Mouse (Mus musculus): Measurements from ENCODE around the gene Hcar2. TPM values are rescaled to one million over a fixed set of nuclear protein-coding genes. Genes with fewer than 3 reads are reported as not detected.

Gene Hcar2
- polyA plus RNA-seq (2015; fragmentation: Nextera tagmentation; extraction: Ambion mirVana): 0.13 TPM in 1 of 2 replicates, not detected in the other

GRCm38 (mm10) chr5:123865365-123865764, at the start of gene Hcar2:
Gene Hcar2, minus strand, starts transcription at chr5:123865499.
- no peak within 1 kb of the TSS for H3K4me2 ChIP-seq
- ATAC-seq (ENCODE audit: low FRiP score): no peak
- H3K4me1 ChIP-seq: no peaks in the 10 kb centered on the region
- H3K4me3 ChIP-seq (replicated peaks): no peak within 1 kb of the TSS
- no peaks in the 10 kb centered on the region for H3K9me3 ChIP-seq (replicated peaks)
- 75% methylated on average over 12 of the region's 12 CpGs for WGBS
- no peaks in the 10 kb centered on the region for H3K27me3 ChIP-seq (replicated peaks)
- H3K9ac ChIP-seq (replicated peaks): no peak within 1 kb of the TSS
- no peak within 1 kb of the TSS for H3K27ac ChIP-seq (replicated peaks)
- no peaks in the 10 kb centered on the region for H3K36me3 ChIP-seq

DNA sequence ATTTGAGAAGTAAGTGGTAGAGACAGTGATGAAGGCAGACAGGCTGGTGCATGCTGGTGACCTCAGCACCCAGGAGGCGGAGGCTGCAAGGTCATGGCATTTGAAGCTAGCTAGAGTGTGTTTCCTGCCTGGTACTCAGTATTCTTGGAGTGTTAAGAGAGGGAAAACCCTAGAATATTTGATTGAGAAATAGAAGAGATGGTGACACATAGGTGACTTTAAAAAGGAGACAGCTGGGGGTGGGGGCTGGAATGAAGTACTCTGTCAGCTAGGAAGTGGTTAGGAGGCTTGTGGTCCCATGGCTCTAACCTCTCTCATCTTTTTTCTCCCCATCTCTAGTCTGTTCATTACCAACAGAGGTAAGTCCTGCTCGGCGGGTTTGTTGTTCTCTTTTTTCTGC, 49.6 kb upstream of the Hcar2 start:
- Histone ChIP-seq H3K9ac (replicated peaks) (no peak overlapping the region), H3K4me3 (replicated peaks) (no peak overlapping the region), H3K9me3 (replicated peaks) (no peaks in the 10 kb centered on the region), H3K27ac (replicated peaks) (no peak overlapping the region), H3K36me3 (peaks cover 65% of the 10 kb centered on the region), H3K4me1 (no peaks in the 10 kb centered on the region; the same call in 1 of the 2 replicates), H3K4me2 (no peak overlapping the region), H3K27me3 (replicated peaks) (no peaks in the 10 kb centered on the region)
- 87% methylated on average over 3 of the region's 3 CpGs for WGBS
- no peak for ATAC-seq (ENCODE audit: low FRiP score)

DNA sequence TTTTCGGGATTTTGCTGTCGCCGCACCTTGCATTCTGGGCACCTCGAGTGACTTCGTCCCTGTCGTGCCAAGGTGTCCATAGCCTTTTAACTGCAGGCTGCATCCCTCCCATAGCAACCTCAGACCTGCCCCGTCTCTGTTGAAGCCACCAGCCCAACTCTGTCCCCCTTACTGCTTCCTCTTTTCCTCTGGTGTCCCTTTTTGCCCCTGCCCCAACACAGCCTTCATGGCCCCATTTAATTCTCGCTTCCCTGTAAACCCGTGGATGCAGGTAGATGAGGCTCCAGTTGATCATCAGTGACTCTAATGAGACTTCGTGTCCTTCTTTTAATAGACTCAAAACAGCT, 42.3 kb upstream of the Hcar2 start:
- no peaks in the 10 kb centered on the region for H3K27me3 ChIP-seq (replicated peaks)
- peak overlapping the region; percentile 83 for H3K4me2 ChIP-seq
- H3K4me3 ChIP-seq (replicated peaks): peak overlapping the region; percentile 89
- peak overlapping the region; percentile 90 for H3K27ac ChIP-seq (replicated peaks)
- ATAC-seq (ENCODE audit: low FRiP score): no peak
- peaks cover 23% of the 10 kb centered on the region for H3K4me1 ChIP-seq
- peak overlapping the region; percentile 98 for H3K9ac ChIP-seq (replicated peaks)
- H3K36me3 ChIP-seq: peaks cover 29% of the 10 kb centered on the region
- whole genome bisulfite sequencing: 4% methylated on average over 10 of the region's 10 CpGs
- H3K9me3 ChIP-seq (replicated peaks): no peaks in the 10 kb centered on the region

GRCm38 (mm10) chr5:123906976-123907630, 41.8 kb upstream of the Hcar2 start, which contains the start of gene Denr:
Gene Denr, plus strand, starts transcription at chr5:123907175.
- Histone ChIP-seq H3K27ac (replicated peaks) (peak within 1 kb of the TSS; percentile 90), H3K4me2 (peak within 1 kb of the TSS; percentile 83), H3K4me3 (replicated peaks) (peak within 1 kb of the TSS; percentile 89), H3K4me1 (peaks cover 23% of the 10 kb centered on the region), H3K27me3 (replicated peaks) (no peaks in the 10 kb centered on the region), H3K9me3 (replicated peaks) (no peaks in the 10 kb centered on the region), H3K9ac (replicated peaks) (peak within 1 kb of the TSS; percentile 98), H3K36me3 (peaks cover 24% of the 10 kb centered on the region)
- ATAC-seq (ENCODE audit: low FRiP score): peak; percentile 96
- under 1% methylated on average over 60 of the region's 61 CpGs for WGBS

DNA sequence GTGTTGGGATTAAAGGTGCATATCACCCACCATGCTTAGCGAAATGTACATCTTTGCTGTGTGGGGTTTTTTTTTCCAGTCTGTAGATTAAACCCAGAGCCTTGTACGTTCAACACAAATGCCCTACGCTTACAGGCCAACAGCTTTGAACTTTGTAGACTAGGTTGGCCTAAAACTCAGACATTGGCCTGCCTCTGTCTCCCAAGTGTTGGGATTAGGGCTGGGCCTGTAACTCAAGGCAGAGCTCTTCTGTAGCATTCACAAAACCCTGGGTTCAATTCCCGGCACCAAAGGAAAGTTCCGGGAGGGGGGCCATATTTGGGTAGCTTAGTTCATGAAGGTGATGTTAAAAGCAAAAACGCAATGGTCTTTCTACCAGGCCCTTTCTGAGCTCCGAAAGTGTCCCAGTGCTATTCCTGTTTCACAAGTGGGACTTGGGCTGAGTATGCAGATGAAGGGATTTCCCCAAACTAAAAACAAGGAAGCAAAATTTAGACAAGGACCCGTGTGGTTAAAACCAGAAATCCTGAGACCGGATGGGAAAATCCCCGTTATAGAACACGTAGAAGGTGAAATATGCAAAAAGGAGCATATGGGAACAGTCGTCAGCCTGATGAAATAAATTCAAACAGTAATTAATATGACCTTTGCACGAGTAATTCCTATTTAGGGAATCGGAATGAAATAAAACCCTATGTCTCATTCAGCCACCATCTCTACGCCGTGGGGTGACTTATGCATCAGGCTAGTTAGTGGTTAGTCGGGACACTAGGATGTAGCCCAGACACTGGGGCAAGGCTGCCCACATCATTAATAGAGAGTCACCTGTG, 41.1 kb upstream of the Hcar2 start:
- H3K9ac ChIP-seq (replicated peaks): peak overlapping the region; percentile 40; the same call in 1 of the 2 replicates
- H3K27me3 ChIP-seq (replicated peaks): no peaks in the 10 kb centered on the region
- peak overlapping the region; percentile 83 for H3K4me2 ChIP-seq
- H3K9me3 ChIP-seq (replicated peaks): no peaks in the 10 kb centered on the region
- ATAC-seq (ENCODE audit: low FRiP score): no peak
- 68% methylated on average over 17 of the region's 17 CpGs for WGBS
- H3K36me3 ChIP-seq: peaks cover 23% of the 10 kb centered on the region
- peaks cover 23% of the 10 kb centered on the region for H3K4me1 ChIP-seq
- peak overlapping the region; percentile 89 for H3K4me3 ChIP-seq (replicated peaks)
- peak overlapping the region; percentile 50 for H3K27ac ChIP-seq (replicated peaks)

GRCm38 (mm10) chr5:123904059-123904672, 38.9 kb upstream of the Hcar2 start:
- Histone ChIP-seq H3K9me3 (replicated peaks) (no peaks in the 10 kb centered on the region), H3K4me1 (peaks cover 21% of the 10 kb centered on the region), H3K4me2 (no peak overlapping the region), H3K9ac (replicated peaks) (no peak overlapping the region), H3K27ac (replicated peaks) (no peak overlapping the region), H3K36me3 (peaks cover 7% of the 10 kb centered on the region), H3K27me3 (replicated peaks) (no peaks in the 10 kb centered on the region), H3K4me3 (replicated peaks) (no peak overlapping the region)
- WGBS: 77% methylated on average over 11 of the region's 11 CpGs
- no peak for ATAC-seq (ENCODE audit: low FRiP score)

- WGBS: 84% methylated on average over 13 of the region's 13 CpGs
Measured at GRCm38 (mm10) chr5:123897352-123897751, 32.1 kb upstream of the Hcar2 start.

DNA sequence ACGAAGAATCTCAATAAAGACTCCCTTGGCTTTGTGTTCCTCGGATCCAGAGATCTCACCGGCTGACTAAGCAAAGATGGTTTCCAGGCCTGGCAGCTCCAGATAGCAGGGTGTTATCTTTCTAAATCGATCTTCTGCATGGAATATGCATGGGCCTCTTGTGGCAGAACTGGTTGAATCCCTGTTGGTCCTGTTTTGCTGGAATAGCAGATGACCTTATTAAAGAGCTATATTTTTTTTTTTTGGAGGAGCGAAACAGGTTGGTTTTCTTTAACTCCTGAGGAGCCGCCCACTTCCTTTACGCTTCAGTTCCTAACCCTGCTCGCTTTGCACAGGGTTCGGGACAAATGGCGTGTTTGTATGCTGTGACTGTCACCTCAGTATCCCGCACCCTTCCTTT, 31.1 kb upstream of the Hcar2 start:
- Histone ChIP-seq H3K4me3 (replicated peaks) (no peak overlapping the region), H3K4me1 (no peaks in the 10 kb centered on the region), H3K9me3 (replicated peaks) (no peaks in the 10 kb centered on the region), H3K36me3 (no peaks in the 10 kb centered on the region), H3K27ac (replicated peaks) (no peak overlapping the region), H3K9ac (replicated peaks) (no peak overlapping the region), H3K27me3 (replicated peaks) (no peaks in the 10 kb centered on the region), H3K4me2 (no peak overlapping the region)
- ATAC-seq (ENCODE audit: low FRiP score): no peak
- 89% methylated on average over 11 of the region's 11 CpGs for WGBS

More at GRCm38 (mm10) chr5:123897352-123897751, 32.1 kb upstream of the Hcar2 start:
- no peak for ATAC-seq (ENCODE audit: low FRiP score)
- Histone ChIP-seq H3K27me3 (replicated peaks) (no peaks in the 10 kb centered on the region), H3K4me1 (no peaks in the 10 kb centered on the region), H3K27ac (replicated peaks) (no peak overlapping the region), H3K4me3 (replicated peaks) (no peak overlapping the region), H3K4me2 (no peak overlapping the region), H3K9ac (replicated peaks) (no peak overlapping the region), H3K9me3 (replicated peaks) (no peaks in the 10 kb centered on the region), H3K36me3 (no peaks in the 10 kb centered on the region)

DNA sequence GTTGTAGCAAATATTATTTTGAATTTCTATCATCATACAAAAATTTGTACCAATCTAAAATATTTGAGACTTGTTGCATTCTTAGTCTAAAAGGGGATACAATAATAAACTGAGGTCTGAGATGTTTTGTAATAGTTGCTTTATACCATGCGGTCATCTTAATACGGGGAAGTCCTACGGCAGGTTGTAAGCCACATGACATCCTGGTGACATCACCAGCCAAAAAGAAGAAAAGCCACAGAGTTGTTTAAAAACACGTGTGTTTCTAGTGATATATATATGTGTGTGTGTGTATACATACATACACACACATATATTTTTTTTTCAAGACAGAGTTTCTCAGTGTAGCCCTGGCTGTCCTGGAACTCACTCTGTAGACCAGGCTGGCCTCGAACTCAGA, 28.2 kb upstream of the Hcar2 start:
- no peak for ATAC-seq (ENCODE audit: low FRiP score)
- Histone ChIP-seq H3K9ac (replicated peaks) (no peak overlapping the region), H3K4me3 (replicated peaks) (no peak overlapping the region), H3K4me1 (no peaks in the 10 kb centered on the region), H3K4me2 (no peak overlapping the region), H3K27ac (replicated peaks) (no peak overlapping the region), H3K27me3 (replicated peaks) (no peaks in the 10 kb centered on the region), H3K36me3 (no peaks in the 10 kb centered on the region), H3K9me3 (replicated peaks) (no peaks in the 10 kb centered on the region)
- WGBS: 95% methylated on average over 5 of the region's 5 CpGs

DNA sequence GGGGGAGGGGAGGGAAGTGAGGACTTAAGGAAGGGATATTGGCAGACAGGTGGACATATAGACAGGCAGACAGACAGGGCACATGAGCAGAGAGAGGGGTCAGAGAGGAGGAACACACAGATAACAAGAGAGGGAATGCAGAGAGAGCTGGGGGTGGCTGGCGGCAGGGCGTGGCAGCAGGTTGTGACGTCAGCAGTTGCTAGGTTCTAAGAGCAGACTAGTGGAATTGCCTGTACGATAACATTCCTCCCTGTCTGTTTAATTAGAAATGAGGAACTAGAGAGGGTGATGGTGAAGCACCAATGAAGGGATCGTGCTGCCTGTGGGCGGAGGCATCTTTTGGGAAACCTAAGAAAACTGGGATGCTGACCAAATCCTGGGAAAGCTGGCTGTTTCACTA, 26.4 kb upstream of the Hcar2 start:
- H3K4me1 ChIP-seq: no peaks in the 10 kb centered on the region
- no peak overlapping the region for H3K4me2 ChIP-seq
- H3K27me3 ChIP-seq (replicated peaks): no peaks in the 10 kb centered on the region
- 58% methylated on average over 6 of the region's 6 CpGs for WGBS
- no peak overlapping the region for H3K27ac ChIP-seq (replicated peaks)
- H3K9me3 ChIP-seq (replicated peaks): no peaks in the 10 kb centered on the region
- no peak overlapping the region for H3K9ac ChIP-seq (replicated peaks)
- H3K4me3 ChIP-seq (replicated peaks): no peak overlapping the region
- ATAC-seq (ENCODE audit: low FRiP score): no peak
- H3K36me3 ChIP-seq: no peaks in the 10 kb centered on the region

DNA sequence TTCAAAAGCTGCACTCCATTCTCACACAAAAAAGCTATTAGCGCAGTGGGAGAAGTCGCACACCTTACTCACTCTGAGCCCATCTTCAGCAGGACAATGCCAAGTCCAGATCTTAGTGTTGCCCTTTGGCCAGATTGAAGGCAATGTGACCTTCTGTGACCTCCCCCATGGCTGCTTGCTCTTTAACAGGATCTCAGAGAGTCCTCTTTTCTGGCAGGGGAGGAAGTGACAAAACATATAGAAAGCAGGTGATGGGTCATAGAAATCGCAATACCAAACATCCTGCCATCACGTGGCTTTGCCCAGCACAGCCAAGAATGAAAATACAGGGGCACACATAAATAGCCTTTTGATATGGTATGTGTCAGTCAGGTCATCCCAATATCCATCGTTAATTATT, 25.7 kb upstream of the Hcar2 start:
- no peaks in the 10 kb centered on the region for H3K9me3 ChIP-seq (replicated peaks)
- no peaks in the 10 kb centered on the region for H3K4me1 ChIP-seq
- no peak overlapping the region for H3K4me2 ChIP-seq
- H3K27ac ChIP-seq (replicated peaks): no peak overlapping the region
- ATAC-seq (ENCODE audit: low FRiP score): no peak
- no peaks in the 10 kb centered on the region for H3K36me3 ChIP-seq
- H3K9ac ChIP-seq (replicated peaks): no peak overlapping the region
- H3K27me3 ChIP-seq (replicated peaks): no peaks in the 10 kb centered on the region
- WGBS: 78% methylated on average over 5 of the region's 5 CpGs
- no peak overlapping the region for H3K4me3 ChIP-seq (replicated peaks)
